Mouse (Mus musculus) forebrain, embryonic 16.5 days (tissue): ENCODE results near the gene Olfr1160. TPM values are rescaled to one million over a fixed set of nuclear protein-coding genes. Genes with fewer than 3 reads are reported as not detected.

Experiments used
- polyA plus RNA-seq: library from polyadenylated mRNA; unstranded; fragments of >200 nt; fragmentation: Nextera tagmentation; extraction: Ambion mirVana; gene quantifications from 2 replicates; pipeline ENCODE4 v1.2.1, GENCODE M21; 2015

Gene Olfr1160
- polyA plus RNA-seq, 1 experiment from 2014 or later = not detected

Other genes with a start within 250 kb of the Olfr1160 start
- gene Olfr152, start 228.8 kb downstream of the Olfr1160 start, polyA plus RNA-seq = not detected in 2 replicates
- not detected in 2 replicates for gene Olfr1143, start 207.7 kb downstream of the Olfr1160 start, polyA plus RNA-seq
- not detected in 2 replicates for gene Olfr1145, start 198.4 kb downstream of the Olfr1160 start, polyA plus RNA-seq
- not detected in 2 replicates for gene Olfr1148, start 177.7 kb downstream of the Olfr1160 start, polyA plus RNA-seq
- gene Olfr1150-ps1, start 164.3 kb downstream of the Olfr1160 start, polyA plus RNA-seq = not detected in 2 replicates
- not detected in 2 replicates for gene Olfr1151, start 152.4 kb downstream of the Olfr1160 start, polyA plus RNA-seq
- not detected in 2 replicates for gene Olfr1152, start 141.8 kb downstream of the Olfr1160 start, polyA plus RNA-seq
- not detected in 2 replicates for gene Olfr1153, start 113.3 kb downstream of the Olfr1160 start, polyA plus RNA-seq
- not detected in 2 replicates for gene Olfr1154, start 103.1 kb downstream of the Olfr1160 start, polyA plus RNA-seq
- not detected in 2 replicates for gene Olfr1155, start 63.1 kb downstream of the Olfr1160 start, polyA plus RNA-seq
- gene Olfr1156, start 55.2 kb downstream of the Olfr1160 start, polyA plus RNA-seq = not detected in 2 replicates
- gene Olfr1157, start 40.0 kb downstream of the Olfr1160 start, polyA plus RNA-seq = not detected in 2 replicates
- gene Olfr74, start 33.6 kb downstream of the Olfr1160 start, polyA plus RNA-seq = not detected in 2 replicates
- not detected in 2 replicates for gene Olfr1158, start 18.2 kb downstream of the Olfr1160 start, polyA plus RNA-seq
- not detected in 2 replicates for gene Olfr1161, start 14.5 kb upstream of the Olfr1160 start, polyA plus RNA-seq
- gene Olfr73, start 29.4 kb upstream of the Olfr1160 start, polyA plus RNA-seq = not detected in 2 replicates
- not detected in 2 replicates for gene Olfr1162, start 42.9 kb upstream of the Olfr1160 start, polyA plus RNA-seq
- gene Olfr1163, start 63.6 kb upstream of the Olfr1160 start, polyA plus RNA-seq = not detected in 2 replicates
- not detected in 2 replicates for gene Olfr1164, start 85.7 kb upstream of the Olfr1160 start, polyA plus RNA-seq
- not detected in 2 replicates for gene Olfr1166, start 120.0 kb upstream of the Olfr1160 start, polyA plus RNA-seq
- gene Olfr1167, start 146.9 kb upstream of the Olfr1160 start, polyA plus RNA-seq = not detected in 2 replicates
- gene Olfr1168, start 173.6 kb upstream of the Olfr1160 start, polyA plus RNA-seq = not detected in 2 replicates
- not detected in 2 replicates for gene Olfr1170, start 220.1 kb upstream of the Olfr1160 start, polyA plus RNA-seq